Mouse (Mus musculus): ENCODE results near the gene Rnf169. TPM values are rescaled to one million over a fixed set of nuclear protein-coding genes. Genes with fewer than 3 reads are reported as not detected.

The Rnf169 gene
- polyA plus RNA-seq, 3 experiments from 2014 or later = 5.3 to 10.6 (median 8.4) TPM

GRCm38 (mm10) chr7:99890168-99890755 is 90.0 kb downstream of the Rnf169 start:
- ATAC-seq = no peak

GRCm38 (mm10) chr7:99889175-99889880 is 90.9 kb downstream of the Rnf169 start:
- ATAC-seq = peak; percentile 95

DNA sequence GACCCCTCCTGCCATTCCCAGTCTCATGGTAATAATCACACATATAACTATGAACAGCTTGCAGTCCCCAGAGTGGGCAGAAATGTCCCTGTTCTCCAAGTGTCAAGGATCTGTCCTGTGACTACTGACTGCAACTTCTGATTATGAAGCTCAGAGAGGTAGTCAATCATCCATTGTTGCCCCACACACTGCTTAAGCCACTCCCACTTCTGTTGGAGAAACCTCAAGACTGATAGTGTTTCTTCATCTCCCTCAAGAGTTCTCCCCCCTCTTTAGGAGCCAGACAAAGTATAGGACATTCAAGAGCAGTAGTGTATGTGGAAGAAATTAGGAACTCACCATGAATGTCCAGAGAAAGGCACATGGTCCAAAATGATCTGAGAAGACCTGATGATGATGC is 92.5 kb downstream of the Rnf169 start:
- no peak for ATAC-seq

- no peak for ATAC-seq
Observed at GRCm38 (mm10) chr7:99887230-99887735, 93.0 kb downstream of the Rnf169 start.

DNA sequence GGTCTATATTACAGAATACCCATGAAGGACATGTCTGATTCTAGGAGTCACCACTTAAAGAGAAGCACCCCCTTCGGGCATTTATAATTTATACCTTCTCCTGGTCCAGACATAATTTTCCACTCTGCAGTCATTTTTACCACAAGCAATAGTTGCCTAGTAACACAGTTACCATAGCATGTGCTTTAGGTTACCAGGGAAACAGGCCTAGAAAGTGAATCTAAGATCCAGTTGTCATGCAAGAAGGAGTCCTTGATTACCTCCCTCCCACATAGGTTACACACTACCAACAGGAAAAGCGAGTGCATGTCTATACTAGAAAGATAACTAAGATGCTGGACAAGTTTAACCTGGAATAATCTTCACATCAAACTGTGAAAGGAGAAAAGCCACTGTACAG is 102.0 kb downstream of the Rnf169 start:
- ATAC-seq = no peak

GRCm38 (mm10) chr7:99876345-99876744 is 103.9 kb downstream of the Rnf169 start:
- peak; percentile 84 for ATAC-seq

GRCm38 (mm10) chr7:99875891-99876290 is 104.4 kb downstream of the Rnf169 start:
- ATAC-seq = peak; percentile 50

- no peak for ATAC-seq
Observed at GRCm38 (mm10) chr7:99873965-99874364, 106.3 kb downstream of the Rnf169 start.

Other genes starting within 250 kb of the Rnf169 start
- not detected for gene Olfr521, start 216.9 kb downstream of the Rnf169 start, polyA plus RNA-seq (2017; shearing (Covaris generic))
- 10 to 100 TPM; 27.1 to 30.3 (median 28.6) TPM for gene Neu3, start 152.0 kb downstream of the Rnf169 start, polyA plus RNA-seq (2017; shearing (Covaris generic))
- gene Xrra1, start 121.3 kb downstream of the Rnf169 start, polyA plus RNA-seq (2017; shearing (Covaris generic)) = not detected
- gene Spcs2, start 117.0 kb downstream of the Rnf169 start, polyA plus RNA-seq (2017; shearing (Covaris generic)) = 100 to 1,000 TPM; 456 to 534 (median 479) TPM
- gene Chrdl2, start 25.7 kb upstream of the Rnf169 start, polyA plus RNA-seq (2017; shearing (Covaris generic)) = not detected
- 10 to 100 TPM; 41.8 to 67.3 (median 45.6) TPM for gene Pold3, start 141.1 kb upstream of the Rnf169 start, polyA plus RNA-seq (2017; shearing (Covaris generic))
- under 1 TPM in 2 of 3 experiments, not detected in 1; 0.21 to 0.82 TPM for gene Lipt2, start 178.8 kb upstream of the Rnf169 start, polyA plus RNA-seq (2017; shearing (Covaris generic))
- gene Kcne3, start 196.1 kb upstream of the Rnf169 start, polyA plus RNA-seq (2017; shearing (Covaris generic)) = not detected
- gene Pgm2l1, start 246.9 kb upstream of the Rnf169 start, polyA plus RNA-seq (2017; shearing (Covaris generic)) = 1 to 10 TPM; 4.4 to 5.8 (median 4.8) TPM